Mouse (Mus musculus): ENCODE measurements around the gene Ajm1.

Gene Ajm1

DNA sequence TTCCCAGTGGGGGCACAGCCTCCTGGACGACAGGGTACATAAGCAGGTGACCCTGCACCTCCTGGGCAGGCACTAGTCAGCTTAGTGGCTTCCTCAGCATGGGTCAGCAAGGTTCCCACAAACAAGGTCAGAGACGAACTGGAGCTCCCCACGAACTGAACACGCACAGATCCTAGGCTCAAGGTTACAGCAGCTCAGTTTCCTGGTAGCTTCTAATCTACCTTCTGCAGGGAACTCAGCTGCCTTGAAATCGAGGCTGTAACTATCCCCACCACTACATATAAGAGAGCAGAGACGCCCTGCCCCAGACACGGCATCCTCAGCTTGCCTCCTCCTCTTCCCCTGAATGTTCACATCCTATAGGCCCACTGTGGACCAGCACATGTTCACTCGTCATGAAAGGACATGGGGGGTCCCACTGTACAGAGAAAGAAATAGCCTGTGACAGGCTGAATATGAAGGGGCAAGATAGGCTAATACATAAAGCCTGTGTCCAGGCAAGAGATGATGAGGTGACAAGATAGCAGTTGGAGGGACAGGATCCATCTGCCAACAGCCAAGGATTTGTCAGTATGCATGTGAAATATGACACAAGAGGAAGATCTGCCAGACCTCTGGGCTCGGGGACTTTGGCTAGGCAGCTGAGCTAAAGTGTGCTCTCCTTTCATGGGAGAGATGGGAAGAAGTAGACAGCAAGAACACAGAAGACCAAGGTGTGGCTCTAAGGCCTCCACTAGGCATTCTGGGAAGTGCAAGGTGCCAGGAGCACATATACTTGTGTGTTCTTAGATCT is 54.9 kb downstream of the Ajm1 start:
- no peak for DNase-seq

Data from cerebellum, postnatal 25 days (tissue).